21 mouse cellular contexts compared by ENCODE assay signal in genomic region chr9:48417994-48418393, GRCm38 (mm10).
DNase-seq lines count a peak whose midpoint lies in the region; ATAC-seq lines count a peak whose summit lies in the region.
"Had no signal": no experiment of that assay in that cellular context is flagged by ENCODE, and none has a peak within 500 bp of the region (broad histone marks: within the 10 kb centered on the region; RNA-seq: fewer than 3 reads in every experiment).

No protein-coding gene starts in this region.

- peak; percentile 60 for ATAC-seq in granulocyte monocyte progenitor cell, adult 5-6 weeks (replicated peaks; ENCODE audit: poor library complexity, severe bottlenecking)
- peak; percentile 64 for ATAC-seq in monocyte, adult 5-6 weeks (replicated peaks; ENCODE audit: insufficient number of reproducible peaks, low FRiP score, low TSS enrichment, poor library complexity, severe bottlenecking)
- ATAC-seq: forebrain, postnatal 0 days; intestine, postnatal 0 days; midbrain, embryonic 15.5 days had no signal

- intact Hi-C loops in heart, postnatal 25 days (cut with DNase I): no loop called here
- intact Hi-C loops in left cerebral cortex, postnatal 4 days (cut with DNase I): no loop called here

- DNase-seq in heart, adult 11 months: peak; percentile 84
- DNase-seq in heart, postnatal 25 days (ENCODE audit: low spot score): no peak
- DNase-seq in A20 (ENCODE audit: low read depth, low spot score): peak; percentile 62
- DNase-seq in lung, postnatal 10 days: no peak
- DNase-seq in left cerebral cortex, postnatal 4 days: no peak
- no peak for DNase-seq in urinary bladder, postnatal 4 days (ENCODE audit: low spot score in 2 of 2)
- DNase-seq: adrenal gland, postnatal 25 days; cerebellum, adult 18-20 months; cerebellum, postnatal 10 days; forebrain, postnatal 0 days; gastrocnemius, postnatal 14 days; heart, postnatal 4 days; kidney, postnatal 14 days; liver; lung, postnatal 4 days; right cerebral cortex, postnatal 4 days; thymus, adult 18-20 months had no signal

Comparison
In these comparisons a context has a peak if more than half of its experiments do, and no peak if none do; other contexts are left out.
1. DNase-seq: peak in heart, adult 11 months (single experiment) and A20 (single experiment); none in heart, postnatal 25 days (single experiment), lung, postnatal 10 days (single experiment), left cerebral cortex, postnatal 4 days (single experiment) and urinary bladder, postnatal 4 days (0 of 2).